Mouse (Mus musculus) regulatory T cell (primary cell): ENCODE measurements at regions not wholly inside any gene's neighbourhood (a gene's known extent, or its start where the extent isn't known, plus 50 kb on each side); places are given as distances from the start of the nearest gene placed in this dataset.

Experiments
- in situ Hi-C: fragments of 300-600 bp; cut with MboI, MseI; formaldehyde crosslinking; loops from one replicate; pipeline ENCODE4 v1.15.1; 2025; ENCODE audit warnings: high pct_unique_total_duplicates

DNA sequence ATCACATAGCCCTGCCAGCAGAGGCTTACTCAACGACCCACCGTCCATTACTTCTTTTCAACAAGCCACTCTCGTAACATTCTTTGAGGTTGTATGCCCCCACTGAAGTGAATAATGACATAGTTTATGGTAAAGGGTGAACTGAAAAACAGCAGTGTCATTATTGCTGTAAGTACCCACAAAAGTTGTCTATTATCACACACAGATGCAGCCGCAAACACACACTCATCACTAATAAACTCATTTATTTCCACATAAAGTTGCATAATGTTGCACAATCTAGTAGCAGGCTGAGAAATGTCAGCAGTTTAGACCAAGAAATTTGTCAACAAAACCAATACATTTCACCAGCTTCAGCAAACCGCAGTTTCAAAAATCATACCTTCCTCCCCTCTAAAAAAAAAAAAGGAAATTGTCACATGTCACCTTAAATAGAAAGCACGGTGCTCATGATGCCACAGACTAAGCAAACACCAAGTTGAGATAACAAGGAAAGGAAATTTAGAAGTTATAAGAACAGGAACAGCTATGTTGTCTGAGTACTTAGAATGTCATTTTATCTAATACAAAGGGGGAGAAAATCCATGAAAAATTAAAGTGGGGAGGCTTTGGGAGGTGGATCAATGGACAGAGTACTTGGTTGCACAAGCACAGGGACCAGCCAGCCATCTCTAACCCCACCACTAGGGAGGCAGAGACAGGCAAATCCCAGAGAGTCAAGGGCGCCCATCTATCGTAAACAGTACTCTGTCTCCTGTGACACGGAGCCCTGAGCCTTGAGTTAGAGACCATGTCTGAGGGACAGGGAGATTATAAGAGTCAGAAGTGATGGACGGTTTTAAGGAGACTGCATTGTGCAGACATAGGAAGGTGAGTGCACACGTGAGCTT lies 195.9 kb downstream of the Hlx start:
- in situ Hi-C loops, result no loop called here

DNA sequence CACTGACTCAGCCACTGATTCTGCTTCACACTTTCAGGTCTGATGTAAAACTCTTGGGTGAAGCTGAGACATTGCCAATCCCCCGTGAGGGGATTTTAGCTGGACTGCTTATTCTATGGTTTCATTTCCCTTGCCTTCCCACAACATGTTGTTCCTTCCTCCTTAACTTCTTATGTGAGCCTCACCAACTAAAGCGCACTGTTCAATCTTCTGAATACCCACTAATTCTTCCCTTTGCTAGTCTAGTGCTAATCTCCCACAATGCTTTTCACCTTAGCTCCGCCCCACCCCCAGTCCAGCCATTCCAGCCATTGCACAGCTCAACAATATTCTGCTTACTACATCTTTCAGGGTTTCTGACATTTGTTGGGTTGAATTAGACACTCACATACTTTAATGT lies 196.7 kb downstream of the Hlx start:
- in situ Hi-C loops, result no loop called here

- in situ Hi-C loops, result no loop called here
These were observed 197.9 kb downstream of the Hlx start for GRCm38 (mm10) chr1:184534511-184534910.

- in situ Hi-C loops, result no loop called here
These were observed 198.5 kb downstream of the Hlx start for GRCm38 (mm10) chr1:184533870-184534269.

- in situ Hi-C loops, result no loop called here
These were observed 199.8 kb downstream of the Hlx start for GRCm38 (mm10) chr1:184532488-184533055.

- in situ Hi-C loops, result no loop called here
These were observed 201.7 kb downstream of the Hlx start for GRCm38 (mm10) chr1:184530606-184531320.

- in situ Hi-C loops, result no loop called here
These were observed 206.7 kb downstream of the Hlx start for GRCm38 (mm10) chr1:184525740-184526139.

GRCm38 (mm10) chr1:184519551-184519950 lies 212.9 kb downstream of the Hlx start:
- in situ Hi-C loops, result loop anchor here (10.0 kb wide), 1 partner anchor 1055 kb away; no protein-coding TSS in a partner anchor

GRCm38 (mm10) chr1:184504663-184505062 lies 227.8 kb downstream of the Hlx start:
- in situ Hi-C loops, result loop anchor here (5.0 kb wide), 1 partner anchor 43 kb away; no protein-coding TSS in a partner anchor

- in situ Hi-C loops, result loop anchor here (5.0 kb wide), 1 partner anchor 43 kb away; no protein-coding TSS in a partner anchor
These were observed 228.5 kb downstream of the Hlx start for GRCm38 (mm10) chr1:184503827-184504355.

DNA sequence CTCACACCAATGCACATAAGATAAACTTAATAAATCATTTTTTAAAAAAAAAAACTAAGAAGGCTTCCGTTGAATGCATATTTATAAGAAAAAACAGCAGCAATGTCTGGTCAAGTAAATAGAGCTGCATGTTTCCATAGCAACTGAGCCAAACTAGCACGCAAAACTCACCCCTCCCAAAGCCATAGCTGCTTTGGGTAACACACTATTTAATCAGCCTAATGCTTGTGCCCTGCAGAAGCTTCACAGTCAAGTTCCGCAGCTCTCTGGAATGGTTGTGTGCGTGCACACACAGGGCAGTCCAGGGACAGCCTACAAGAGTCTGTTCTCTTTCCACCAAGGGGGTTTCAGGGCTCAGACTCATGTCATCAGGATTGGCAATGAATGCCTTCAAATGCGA lies 231.7 kb downstream of the Hlx start:
- in situ Hi-C loops, result loop anchor here (5.0 kb wide), 1 partner anchor 47 kb away; no protein-coding TSS in a partner anchor

DNA sequence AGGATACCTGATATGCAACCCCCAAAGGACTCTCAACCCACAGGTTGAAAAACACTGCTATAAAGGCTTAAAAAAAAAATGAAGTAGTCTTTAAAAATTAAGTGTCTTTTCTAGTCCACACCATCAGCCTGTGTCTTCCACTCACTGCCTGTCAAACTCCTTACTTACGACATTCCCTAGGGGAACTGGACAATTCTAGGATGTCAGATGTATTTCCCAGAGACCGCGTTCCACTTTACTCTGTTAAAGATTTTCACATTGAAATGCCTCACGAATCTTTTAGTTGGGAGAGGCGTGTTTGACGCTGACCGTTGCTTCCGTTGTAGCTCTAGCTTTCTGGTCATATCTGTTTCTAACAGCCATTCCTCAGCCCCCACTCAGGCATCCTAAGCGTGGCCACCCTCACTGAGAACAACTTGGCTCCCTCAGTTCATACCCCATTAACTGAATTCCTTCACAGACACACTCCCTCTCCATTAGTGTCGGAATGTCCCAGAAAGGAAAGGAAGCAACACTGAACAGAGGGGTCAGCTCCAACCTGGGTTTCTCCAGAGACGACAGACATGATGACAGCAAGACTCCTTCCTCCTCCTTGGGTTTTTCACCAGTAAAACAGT lies 233.4 kb downstream of the Hlx start:
- in situ Hi-C loops, result no loop called here

GRCm38 (mm10) chr1:184497007-184497406 lies 235.4 kb downstream of the Hlx start:
- in situ Hi-C loops, result no loop called here

GRCm38 (mm10) chr1:184493811-184494210 lies 238.6 kb downstream of the Hlx start:
- in situ Hi-C loops, result no loop called here

DNA sequence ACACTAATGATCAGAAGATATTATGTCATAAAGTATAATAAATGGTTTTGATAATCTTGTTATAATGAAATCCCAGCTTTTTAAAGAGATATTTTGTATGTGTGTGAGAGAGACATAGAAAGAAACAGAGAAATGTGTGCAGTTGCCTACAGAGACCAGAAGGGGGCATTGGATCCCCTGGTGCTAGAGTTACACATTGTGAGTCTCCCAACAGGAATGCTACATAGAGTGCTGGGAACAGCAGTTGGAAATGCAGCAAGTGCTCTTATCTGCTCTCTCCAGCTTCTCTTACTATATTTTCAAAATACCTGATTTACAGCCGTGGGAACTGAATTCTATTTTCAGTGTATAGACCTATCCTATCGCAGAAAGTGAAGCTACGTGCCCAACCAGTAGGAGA lies 240.3 kb downstream of the Hlx start:
- in situ Hi-C loops, result no loop called here

DNA sequence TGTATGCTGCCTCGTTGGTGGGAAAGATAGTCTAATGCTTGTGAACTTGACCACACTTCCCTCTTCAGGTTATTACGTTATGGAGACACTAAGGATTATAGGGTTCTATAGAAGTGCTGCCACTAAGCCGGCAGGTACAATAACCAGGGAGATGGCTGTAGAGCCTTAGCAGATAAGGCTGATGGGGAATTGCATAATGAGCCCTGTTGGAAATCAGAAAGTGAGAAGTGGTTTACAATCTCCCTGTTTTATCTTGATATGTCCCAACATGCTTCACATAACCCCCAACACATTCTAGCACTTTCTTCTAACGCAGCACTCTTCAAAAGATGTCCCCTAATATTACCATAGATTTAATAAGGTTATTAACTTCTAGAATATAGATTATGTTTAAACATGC lies 241.2 kb downstream of the Hlx start:
- in situ Hi-C loops, result no loop called here

- in situ Hi-C loops, result no loop called here
These were observed 245.0 kb downstream of the Hlx start for GRCm38 (mm10) chr1:184487409-184487808.

DNA sequence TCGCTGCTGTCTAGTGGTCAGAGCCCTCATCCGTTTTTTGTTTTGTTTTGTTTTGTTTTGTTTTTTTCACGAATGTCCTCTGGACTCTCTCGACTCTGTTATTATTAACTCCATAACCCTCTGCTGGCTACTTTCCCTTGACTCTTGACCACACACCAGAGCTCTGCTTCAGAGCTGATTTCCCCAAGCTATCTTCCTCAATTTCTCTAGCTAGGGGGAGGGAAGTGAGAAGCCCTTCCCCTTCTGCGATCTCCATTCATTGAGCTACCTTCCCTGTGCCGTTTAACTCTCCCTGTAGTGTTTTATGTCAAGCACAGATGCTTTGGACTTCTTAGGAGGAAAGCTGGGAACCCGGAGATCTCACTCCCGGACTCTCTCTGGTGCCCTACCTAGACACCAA lies 247.6 kb downstream of the Hlx start:
- in situ Hi-C loops, result no loop called here

GRCm38 (mm10) chr1:184483371-184483770 lies 249.0 kb downstream of the Hlx start:
- in situ Hi-C loops, result no loop called here

GRCm38 (mm10) chr1:184482026-184482425 lies 250.4 kb downstream of the Hlx start:
- in situ Hi-C loops, result no loop called here

DNA sequence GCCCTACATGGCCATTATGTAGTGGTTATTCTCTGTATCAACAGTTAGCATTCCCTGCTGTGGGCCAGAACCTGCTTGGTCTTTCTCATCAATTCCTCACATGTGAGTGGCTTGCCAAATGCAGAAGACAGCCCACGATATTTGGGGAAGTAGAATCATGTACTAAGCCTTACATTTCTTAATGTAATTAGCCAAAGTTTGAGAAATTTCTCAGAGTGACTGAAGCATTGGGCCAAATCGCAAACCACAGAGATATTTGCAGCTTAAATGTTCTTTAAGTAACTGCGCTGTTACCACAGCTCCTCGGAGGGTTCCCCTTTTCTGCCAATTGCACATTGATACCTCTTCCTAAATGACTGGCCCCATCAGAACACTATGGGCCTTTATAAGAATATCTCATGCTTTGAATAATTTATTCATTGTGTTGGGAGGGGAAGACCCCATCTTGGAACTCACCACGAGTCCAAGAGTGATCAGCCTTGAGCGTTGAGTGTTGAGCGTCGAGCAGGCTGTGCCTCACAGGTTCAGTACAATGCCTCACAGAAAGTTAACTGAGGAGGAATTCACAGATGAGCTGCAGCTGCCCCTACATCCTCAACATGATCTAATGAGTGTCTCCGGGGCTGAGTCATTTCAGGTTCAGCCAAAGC lies 251.7 kb downstream of the Hlx start:
- in situ Hi-C loops, result no loop called here
